Mouse (Mus musculus) duodenum, adult 2 months (tissue): ENCODE results near the gene Gm14406. TPM values are rescaled to one million over a fixed set of nuclear protein-coding genes. Genes with fewer than 3 reads are reported as not detected.

Source experiments
- polyA plus RNA-seq: library from polyadenylated mRNA; depleted of rRNA; stranded (reverse); fragments of >200 nt; gene quantifications from 2 replicates; pipeline ENCODE4 v1.2.3, GENCODE M21; 2012; ENCODE audit warnings: low replicate concordance; rRNA removed

Gene Gm14406
- polyA plus RNA-seq = not detected in 2 replicates

DNA sequence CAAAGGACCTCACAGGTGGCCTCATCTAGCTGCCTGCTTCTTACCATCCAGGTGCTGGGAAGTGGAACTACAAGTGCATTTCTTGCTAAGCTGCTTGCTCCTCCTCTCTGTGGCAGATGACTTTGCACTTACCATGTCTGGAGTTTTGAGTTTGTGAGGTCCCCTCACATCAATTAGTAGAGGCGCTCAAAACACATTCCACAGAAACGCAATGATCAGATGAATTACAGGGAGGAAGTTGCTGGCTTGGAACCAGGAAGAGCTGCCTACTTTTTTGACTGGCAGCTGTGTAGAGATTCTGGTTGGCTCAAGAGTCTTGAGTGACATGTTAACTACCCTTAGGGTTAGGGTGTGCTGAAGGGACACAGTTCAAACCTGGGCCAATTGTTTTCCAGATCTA lies at the start of gene Gm14406:
Gene Gm14406, minus strand, starts transcription at position 213 of the 400 bp plus-strand sequence.

Other genes starting within 250 kb of the Gm14406 start
- not detected in 2 replicates for gene Gm14418, start 179.9 kb downstream of the Gm14406 start, polyA plus RNA-seq
- 0.06 and 0.11 TPM in 2 replicates for gene Zfp970, start 113.5 kb downstream of the Gm14406 start, polyA plus RNA-seq
- not detected in 2 replicates for gene Gm14403, start 80.0 kb downstream of the Gm14406 start, polyA plus RNA-seq
- gene Gm14322, start 181.1 kb upstream of the Gm14406 start, polyA plus RNA-seq = not detected in 2 replicates